Mouse (Mus musculus): ENCODE data around the gene Olfr638.

DNA sequence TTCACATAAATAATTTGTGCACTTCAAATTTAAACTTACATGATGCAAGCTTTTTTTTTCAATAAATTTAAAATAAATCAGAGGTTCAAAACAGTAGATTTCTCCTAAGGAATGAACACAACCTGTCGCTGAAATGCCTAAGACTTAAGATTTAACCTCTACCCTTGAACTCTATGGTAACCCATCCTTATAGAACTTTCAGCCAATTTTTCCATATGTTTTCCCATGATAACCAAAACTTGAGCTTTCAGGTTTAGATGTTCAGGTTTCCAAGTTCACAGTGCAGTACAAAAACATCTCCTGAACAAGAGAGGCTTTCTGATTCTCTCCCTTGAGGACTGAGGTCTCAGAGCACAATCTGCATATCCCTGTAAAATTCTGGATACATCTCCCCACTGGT lies 27.7 kb upstream of the Olfr638 start, which contains the start of gene Olfr635:
- TF ChIP-seq POLR2A (IDR thresholded peaks at IDR 0.05; ENCODE audit: low read depth, low read length): no peak
- TF ChIP-seq CHD1 (IDR thresholded peaks at IDR 0.05; ENCODE audit: low read depth, low read length): no peak
